Mouse (Mus musculus) erythroblast, embryonic 14.5 days (primary cell): ENCODE results near the gene Itga10.

Experiments used
- GATA1 ChIP-seq: IDR thresholded peaks from 2 replicates; pipeline ENCODE4 v1.6.1; 2012; ENCODE audit warnings: low read length, inconsistent platforms, mixed read lengths
- TAL1 ChIP-seq: IDR thresholded peaks from 3 replicates; pipeline ENCODE4 v1.6.1; 2012; ENCODE audit warnings: low read length, inconsistent platforms, mixed read lengths

DNA sequence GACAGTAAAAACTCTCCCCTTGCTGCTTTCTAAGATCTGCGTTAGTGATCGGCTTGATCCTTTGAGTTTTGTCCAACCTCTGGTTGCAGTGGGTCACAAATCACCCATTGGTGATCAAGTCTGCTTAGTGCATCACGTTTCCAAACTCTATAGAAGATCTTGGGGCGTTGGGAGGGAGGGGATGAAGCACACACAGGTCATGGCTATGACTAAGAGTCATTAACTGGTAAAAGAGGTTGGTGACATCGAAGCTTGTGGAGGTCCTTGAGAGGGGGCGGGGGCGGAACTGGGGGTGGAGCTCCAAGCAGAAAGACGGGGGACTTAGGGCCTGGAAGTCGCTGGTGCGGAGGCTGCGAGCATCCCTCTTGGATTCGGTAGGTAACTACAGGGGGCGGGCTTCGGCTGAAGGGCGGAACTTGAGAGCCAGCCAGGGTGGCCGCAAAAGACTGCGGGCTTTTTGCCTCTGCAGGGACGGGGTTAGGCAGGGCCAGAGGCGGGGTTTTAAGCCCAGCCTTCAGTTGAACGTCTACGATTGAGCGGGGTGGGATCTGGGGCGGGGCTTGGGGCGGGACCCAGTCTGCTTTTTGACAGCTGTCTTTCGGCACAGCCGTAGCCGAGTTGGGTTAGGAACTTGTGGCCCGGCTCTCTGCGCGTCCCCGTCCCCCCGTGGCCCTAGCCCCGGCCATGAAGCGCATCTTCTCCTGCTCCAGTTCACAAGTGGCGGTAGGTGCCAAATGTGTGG lies 24.5 kb downstream of the Itga10 start, which contains the start of gene Ankrd35:
- no peak for TF ChIP-seq TAL1
- no peak for TF ChIP-seq GATA1
